Mouse (Mus musculus) bone marrow macrophage, adult 2 months (primary cell): ENCODE data around the gene Tm7sf3.

Experiments used
- CTCF ChIP-seq: IDR thresholded peaks from 2 replicates; pipeline ENCODE4 v1.5.1; 2012; ENCODE audit warnings: low read depth, mild to moderate bottlenecking, low read length, moderate library complexity
- POLR2A ChIP-seq: IDR thresholded peaks from 2 replicates; pipeline ENCODE4 v1.6.1; 2012; ENCODE audit warnings: mild to moderate bottlenecking, low read depth, low read length, borderline replicate concordance

- TF ChIP-seq CTCF (no peak), POLR2A (no peak)
Observed at GRCm38 (mm10) chr6:146633097-146633496, 9.5 kb downstream of the Tm7sf3 start.
